Mouse (Mus musculus): ENCODE results near the gene Dnm2.
"Not testable (repeated sequence)": the region's sequence is repeated elsewhere in the genome, so short reads cannot be mapped to it uniquely, and the experiment has no call there.

The Dnm2 gene

GRCm38 (mm10) chr9:21456930-21457634 lies 32.4 kb downstream of the Dnm2 start:
- DNase-seq, result no peak

GRCm38 (mm10) chr9:21458821-21459220 lies 34.1 kb downstream of the Dnm2 start:
- no peak for DNase-seq

GRCm38 (mm10) chr9:21460400-21460940 lies 35.8 kb downstream of the Dnm2 start:
- DNase-seq, result no peak

- peak; percentile 67 to 84 for DNase-seq
Observed at GRCm38 (mm10) chr9:21463138-21463590, 38.5 kb downstream of the Dnm2 start.

GRCm38 (mm10) chr9:21463766-21464564 lies 39.3 kb downstream of the Dnm2 start:
- no peak for DNase-seq

- not testable (repeated sequence) for DNase-seq
Observed at GRCm38 (mm10) chr9:21464565-21464928, 39.8 kb downstream of the Dnm2 start.

GRCm38 (mm10) chr9:21469032-21470024 lies 44.6 kb downstream of the Dnm2 start:
- DNase-seq, result peak in 1 of 2 experiments; percentile 70

GRCm38 (mm10) chr9:21472913-21473312 lies 48.2 kb downstream of the Dnm2 start:
- DNase-seq, result no peak

- no peak for DNase-seq
Observed at GRCm38 (mm10) chr9:21477707-21478106, 53.0 kb downstream of the Dnm2 start.

GRCm38 (mm10) chr9:21484065-21484464 lies 59.4 kb downstream of the Dnm2 start:
- DNase-seq, result no peak

- DNase-seq, result not testable (repeated sequence)
Observed at GRCm38 (mm10) chr9:21488246-21488645, 63.5 kb downstream of the Dnm2 start.

- DNase-seq, result no peak
Observed at GRCm38 (mm10) chr9:21490696-21491095, 66.0 kb downstream of the Dnm2 start.

- no peak for DNase-seq
Observed at GRCm38 (mm10) chr9:21493907-21494306, 69.2 kb downstream of the Dnm2 start.

- no peak for DNase-seq
Observed at GRCm38 (mm10) chr9:21494726-21495125, 70.0 kb downstream of the Dnm2 start.

GRCm38 (mm10) chr9:21496308-21497049 lies 71.8 kb downstream of the Dnm2 start:
- DNase-seq, result peak in 1 of 2 experiments; percentile 51

- no peak for DNase-seq
Observed at GRCm38 (mm10) chr9:21497050-21497542, 72.4 kb downstream of the Dnm2 start.

- DNase-seq, result no peak
Observed at GRCm38 (mm10) chr9:21497664-21498063, 73.0 kb downstream of the Dnm2 start.

GRCm38 (mm10) chr9:21498284-21498902 lies 73.7 kb downstream of the Dnm2 start:
- no peak for DNase-seq

GRCm38 (mm10) chr9:21503352-21503751 lies 78.6 kb downstream of the Dnm2 start:
- DNase-seq, result no peak

GRCm38 (mm10) chr9:21505767-21506166 lies 81.1 kb downstream of the Dnm2 start:
- no peak for DNase-seq

All from lung, postnatal 4 days (tissue).